Mouse (Mus musculus) embryonic facial prominence, embryonic 14.5 days (tissue): ENCODE measurements around the gene Mapk8ip2. TPM values are rescaled to one million over a fixed set of nuclear protein-coding genes. Genes with fewer than 3 reads are reported as not detected.
"Not testable (repeated sequence)": the region's sequence is repeated elsewhere in the genome, so short reads cannot be mapped to it uniquely, and the experiment has no call there.

ENCODE experiments used
- ATAC-seq: fragments of 200-750 bp; cut with Nextera tagmentation; 2 replicates; pipeline ENCODE4 v1.8.0; 2017; ENCODE audit warnings: low read depth, moderate number of reproducible peaks, moderate TSS enrichment
- DNase-seq: peaks from one replicate; pipeline ENCODE4 v3.0.0-alpha.2; 2015; ENCODE audit warnings: low spot score
- H3K27ac ChIP-seq: fragments of 300-500 bp; sonication (generic); replicated peaks from 2 replicates; pipeline ENCODE4 v1.5.1; 2014; ENCODE audit warnings: low read depth, mild to moderate bottlenecking, low read length, moderate library complexity
- H3K27me3 ChIP-seq: fragments of 300-500 bp; sonication (generic); replicated peaks from 2 replicates; pipeline ENCODE4 v1.6.1; 2014; ENCODE audit warnings: low read length; ENCODE audit not compliant: control insufficient read depth, insufficient read depth
- H3K36me3 ChIP-seq: fragments of 300-500 bp; sonication (generic); 2 replicates; pipeline ENCODE4 v1.6.1; 2014; ENCODE audit warnings: low read length, mixed read lengths; ENCODE audit not compliant: control insufficient read depth, insufficient read depth
- H3K4me1 ChIP-seq: fragments of 300-500 bp; sonication (generic); 2 replicates; pipeline ENCODE4 v1.6.1; 2014; ENCODE audit warnings: antibody characterized with exemption, low read length; ENCODE audit not compliant: control insufficient read depth, insufficient read depth
- H3K4me2 ChIP-seq: fragments of 300-500 bp; sonication (generic); 2 replicates; pipeline ENCODE4 v1.6.1; 2014; ENCODE audit warnings: low read depth, mild to moderate bottlenecking, low read length, moderate library complexity, mixed read lengths
- H3K4me3 ChIP-seq: fragments of 300-500 bp; sonication (generic); 2 replicates; pipeline ENCODE4 v1.5.1; 2014; ENCODE audit warnings: low read depth, mild to moderate bottlenecking, low read length
- H3K9ac ChIP-seq: fragments of 300-500 bp; sonication (generic); 2 replicates; pipeline ENCODE4 v1.6.1; 2014; ENCODE audit warnings: low read depth, mild to moderate bottlenecking, low read length, moderate library complexity, mixed read lengths
- H3K9me3 ChIP-seq: fragments of 300-500 bp; sonication (generic); 2 replicates; pipeline ENCODE4 v1.6.1; 2016; ENCODE audit warnings: low read length; ENCODE audit not compliant: control insufficient read depth
- WGBS: fragments of 180-500 bp; shearing (Covaris S2); extraction: QIAGEN DNeasy Blood & Tissue Kit; methylation state at CpG from one replicate; pipeline ENCODE4 v1.1.7; 2014; 5-methylcytosine and 5-hydroxymethylcytosine counted together
- polyA plus RNA-seq: library from polyadenylated mRNA; unstranded; fragments of >200 nt; fragmentation: Nextera tagmentation; extraction: Ambion mirVana; gene quantifications from 2 replicates; pipeline ENCODE4 v1.2.1, GENCODE M21; 2014

Mapk8ip2 gene
- polyA plus RNA-seq, 1 experiment from 2014 or later: 4.3 TPM

GRCm38 (mm10) chr15:89426716-89427115 lies 27.0 kb upstream of the Mapk8ip2 start:
- 96% methylated on average over 10 of the region's 10 CpGs for WGBS
- Histone ChIP-seq H3K4me2 (no peak overlapping the region), H3K9me3 (no peaks in the 10 kb centered on the region), H3K4me3 (no peak overlapping the region), H3K36me3 (peaks cover 27% of the 10 kb centered on the region), H3K4me1 (peaks cover 13% of the 10 kb centered on the region), H3K27ac (no peak overlapping the region), H3K9ac (no peak overlapping the region), H3K27me3 (no peaks in the 10 kb centered on the region)
- DNase-seq: no peak
- ATAC-seq: no peak

- DNase-seq (no peak), ATAC-seq (no peak)
- Histone ChIP-seq H3K27ac (no peak overlapping the region), H3K9ac (peak overlapping the region; percentile 80), H3K4me2 (peak overlapping the region; percentile 80), H3K4me3 (peak overlapping the region; percentile 70), H3K4me1 (peaks cover 13% of the 10 kb centered on the region), H3K36me3 (peaks cover 27% of the 10 kb centered on the region), H3K27me3 (no peaks in the 10 kb centered on the region), H3K9me3 (no peaks in the 10 kb centered on the region)
- WGBS: 84% methylated on average over 19 of the region's 19 CpGs
Measured at GRCm38 (mm10) chr15:89428136-89428790, 25.4 kb upstream of the Mapk8ip2 start.

- Histone ChIP-seq H3K4me3 (peak overlapping the region; percentile 70), H3K27ac (peak overlapping the region; percentile 95; the same call in 1 of the 2 replicates), H3K36me3 (peaks cover 27% of the 10 kb centered on the region), H3K27me3 (no peaks in the 10 kb centered on the region), H3K9me3 (no peaks in the 10 kb centered on the region), H3K4me1 (peaks cover 13% of the 10 kb centered on the region), H3K4me2 (peak overlapping the region; percentile 80), H3K9ac (peak overlapping the region; percentile 80)
- 5% methylated on average over 16 of the region's 22 CpGs for WGBS
- ATAC-seq (no peak), DNase-seq (no peak)
Measured at GRCm38 (mm10) chr15:89428821-89429351, 24.8 kb upstream of the Mapk8ip2 start.

DNA sequence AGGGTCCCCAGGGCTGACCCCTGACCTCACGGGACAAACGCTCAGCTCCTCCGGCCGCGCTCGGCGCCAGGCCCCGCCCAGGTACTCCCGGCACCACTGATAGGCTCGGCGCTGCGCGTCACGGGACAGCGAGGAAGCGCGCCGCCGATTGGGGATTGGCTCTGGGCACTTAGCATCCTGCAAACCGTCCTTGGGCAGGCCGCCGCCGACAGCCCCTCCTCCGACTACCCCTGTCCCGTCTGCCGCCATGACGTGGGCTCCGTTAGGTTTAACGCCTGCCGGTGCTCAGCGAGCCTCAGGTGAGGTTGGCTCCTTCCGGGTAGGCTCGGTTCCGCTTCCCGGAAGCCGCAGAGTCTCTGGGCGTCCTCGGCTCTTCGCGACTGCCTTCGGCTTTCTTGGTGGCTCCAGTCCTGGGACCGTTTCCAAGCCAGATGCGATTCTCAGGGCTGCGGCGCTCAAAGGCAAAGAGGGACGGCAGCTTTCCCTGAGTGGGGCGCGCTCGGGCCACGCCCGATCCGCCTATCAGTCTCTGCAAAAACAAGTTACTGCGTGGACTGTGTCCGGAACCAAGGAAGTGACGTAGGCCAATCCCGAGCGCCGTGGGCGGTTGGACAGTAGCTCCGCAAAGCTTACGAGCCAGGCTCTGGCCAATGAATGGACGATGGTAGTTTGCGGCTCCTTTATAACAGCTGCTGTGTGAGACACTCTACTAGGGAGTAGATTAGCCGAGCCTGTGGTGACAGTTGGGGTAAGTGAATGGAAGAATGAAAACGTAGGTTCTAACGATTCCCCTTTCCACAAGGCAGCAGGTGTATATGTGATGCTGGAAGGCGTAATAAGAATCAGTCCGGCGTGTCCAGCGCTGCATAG lies 24.1 kb upstream of the Mapk8ip2 start, which contains the start of the genes C730034F03Rik, Gm44502 and Chkb:
C730034F03Rik (plus strand) TSS at position 238 of the 870 bp plus-strand sequence.
Gm44502 (minus strand) TSS at position 345 of the 870 bp plus-strand sequence.
Chkb (minus strand) TSS at position 557 of the 870 bp plus-strand sequence.
- peak; percentile 94 for ATAC-seq
- WGBS: 1% methylated on average over 48 of the region's 70 CpGs

GRCm38 (mm10) chr15:89430341-89430740 lies 23.4 kb upstream of the Mapk8ip2 start:
- no peaks in the 10 kb centered on the region for H3K9me3 ChIP-seq
- H3K27ac ChIP-seq: peak overlapping the region; percentile 95
- DNase-seq: no peak
- peak overlapping the region; percentile 80; the same call in 1 of the 2 replicates for H3K9ac ChIP-seq
- WGBS: 41% methylated on average over 6 of the region's 6 CpGs
- ATAC-seq: no peak
- H3K4me1 ChIP-seq: peaks cover 13% of the 10 kb centered on the region
- no peaks in the 10 kb centered on the region for H3K27me3 ChIP-seq
- H3K36me3 ChIP-seq: peaks cover 27% of the 10 kb centered on the region
- peak overlapping the region; percentile 70 for H3K4me3 ChIP-seq
- peak overlapping the region; percentile 80 for H3K4me2 ChIP-seq

More for the DNA sequence above, 24.1 kb upstream of the Mapk8ip2 start, which contains the start of the genes C730034F03Rik, Gm44502 and Chkb:
- peaks cover 27% of the 10 kb centered on the region for H3K36me3 ChIP-seq
- peak within 1 kb of the TSS; percentile 70 for H3K4me3 ChIP-seq
- peak; percentile 98 for DNase-seq
- H3K27ac ChIP-seq: peak within 1 kb of the TSS; percentile 95
- H3K9me3 ChIP-seq: no peaks in the 10 kb centered on the region
- peak within 1 kb of the TSS; percentile 80 for H3K9ac ChIP-seq
- H3K27me3 ChIP-seq: no peaks in the 10 kb centered on the region
- peaks cover 13% of the 10 kb centered on the region for H3K4me1 ChIP-seq
- peak within 1 kb of the TSS; percentile 80 for H3K4me2 ChIP-seq

DNA sequence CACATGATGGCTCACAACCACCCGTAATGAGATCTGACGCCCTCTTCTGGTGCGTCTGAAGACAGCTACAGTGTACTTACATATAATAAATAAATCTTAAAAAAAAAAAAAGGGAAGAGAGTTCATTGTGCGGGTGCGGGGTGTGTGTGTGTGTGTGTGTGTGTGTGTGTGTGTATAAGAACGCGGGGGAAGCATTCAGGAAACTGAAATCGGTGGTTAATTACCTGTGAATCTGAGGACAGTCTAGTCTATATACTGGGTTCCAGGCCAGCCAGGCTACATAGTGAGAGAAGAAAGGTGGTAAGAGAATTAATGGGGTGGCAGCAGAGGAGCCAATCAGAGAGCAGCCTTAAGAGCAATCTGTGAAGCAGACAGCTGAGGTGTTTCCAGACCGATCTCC lies 22.9 kb upstream of the Mapk8ip2 start:
- 98% methylated on average over 6 of the region's 9 CpGs for WGBS
- not testable (repeated sequence) for H3K27me3 ChIP-seq, DNase-seq, H3K9ac ChIP-seq, H3K27ac ChIP-seq, H3K4me2 ChIP-seq, ATAC-seq, H3K9me3 ChIP-seq, H3K4me3 ChIP-seq
- Histone ChIP-seq H3K4me1 (peaks cover 13% of the 10 kb centered on the region), H3K36me3 (peaks cover 24% of the 10 kb centered on the region)

DNA sequence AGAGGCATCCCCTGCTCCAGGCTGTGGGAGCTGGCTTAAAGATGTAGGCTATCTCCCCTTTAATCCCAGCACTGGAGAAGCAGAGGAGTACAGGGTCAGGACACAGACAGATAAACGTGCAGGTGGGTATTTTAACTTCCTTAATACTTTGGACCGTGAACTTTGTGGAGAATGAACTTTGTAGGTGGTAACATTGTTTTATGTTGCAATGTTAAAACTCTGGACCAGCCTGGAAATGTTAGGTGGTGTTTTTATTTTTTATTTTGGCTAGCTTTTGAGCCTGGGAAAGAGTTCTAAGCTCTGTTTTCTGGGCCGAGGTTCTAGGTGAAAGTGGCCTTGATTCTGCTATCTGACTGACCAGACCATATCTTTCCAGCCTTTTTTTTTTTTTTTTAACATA lies 22.4 kb upstream of the Mapk8ip2 start:
- DNase-seq: no peak

GRCm38 (mm10) chr15:89431806-89432205 lies 21.9 kb upstream of the Mapk8ip2 start:
- DNase-seq (no peak), ATAC-seq (no peak)
- Histone ChIP-seq H3K9me3 (no peaks in the 10 kb centered on the region), H3K4me1 (peaks cover 13% of the 10 kb centered on the region), H3K36me3 (peaks cover 13% of the 10 kb centered on the region), H3K27me3 (no peaks in the 10 kb centered on the region), H3K9ac (no peak overlapping the region), H3K4me2 (no peak overlapping the region), H3K27ac (no peak overlapping the region), H3K4me3 (no peak overlapping the region)
- 89% methylated on average over 6 of the region's 6 CpGs for WGBS

More for the DNA sequence above, 22.4 kb upstream of the Mapk8ip2 start:
- Histone ChIP-seq H3K27me3 (no peaks in the 10 kb centered on the region), H3K4me3 (no peak overlapping the region), H3K4me2 (no peak overlapping the region), H3K9me3 (no peaks in the 10 kb centered on the region), H3K36me3 (peaks cover 19% of the 10 kb centered on the region), H3K4me1 (peaks cover 13% of the 10 kb centered on the region), H3K9ac (no peak overlapping the region), H3K27ac (no peak overlapping the region)
- WGBS: 86% methylated on average over 3 of the region's 3 CpGs
- ATAC-seq: no peak
